Mouse (Mus musculus) stomach, postnatal 0 days (tissue): ENCODE data around the gene Zfp273.

Source experiments
- CTCF ChIP-seq: IDR thresholded peaks from 2 replicates; pipeline ENCODE4 v1.5.1; 2016; ENCODE audit warnings: antibody characterized with exemption, low read depth, mild to moderate bottlenecking, moderate library complexity
- EP300 ChIP-seq: optimal IDR thresholded peaks from 2 replicates; pipeline ENCODE3; 2016; ENCODE audit warnings: antibody characterized with exemption

DNA sequence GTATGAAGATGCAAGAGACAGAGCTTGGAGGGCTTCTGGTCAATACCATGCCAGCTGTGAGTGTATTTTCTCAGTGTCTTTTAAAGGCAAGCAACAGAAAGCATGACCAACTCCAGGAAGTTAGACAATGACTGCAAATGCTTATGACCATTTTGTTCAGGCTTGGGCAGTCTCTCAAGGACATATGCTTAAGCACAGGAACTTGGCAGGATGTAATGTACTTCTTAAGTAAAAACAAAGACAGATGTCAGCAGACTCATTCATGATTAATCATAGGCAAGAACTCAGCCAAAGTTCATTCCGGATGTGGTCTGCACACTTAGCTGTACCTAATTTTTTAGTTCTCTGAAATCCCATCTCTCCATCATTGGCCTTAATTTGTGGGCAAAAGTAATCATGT, 5.1 kb downstream of the Zfp273 start:
- TF ChIP-seq EP300 (no peak), CTCF (no peak)
